In the genomic region with DNA sequence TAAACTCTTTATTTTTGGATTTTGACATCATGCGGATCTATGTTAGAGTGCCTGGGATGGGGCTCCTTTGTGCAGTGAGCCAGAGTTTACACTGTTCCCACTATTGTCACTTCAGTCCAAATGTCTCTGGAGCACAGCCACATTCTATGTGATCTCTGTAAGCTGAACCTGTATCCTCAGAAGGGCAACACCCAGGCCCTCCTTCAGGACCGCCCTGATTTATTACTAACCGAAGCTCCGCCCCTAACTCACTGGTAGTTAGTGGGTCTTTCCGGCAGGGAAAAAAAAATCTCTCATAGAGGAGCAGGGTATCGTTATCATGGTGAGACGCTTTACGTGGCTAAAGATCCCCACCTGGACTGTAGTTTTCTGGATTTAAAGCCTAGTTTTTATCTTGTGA, we compare ENCODE assay signal across 17 mouse cellular contexts.
A peak's percentile ranks its signal among the peaks of the same experiment; 100 is the strongest.
DNase-seq lines count a peak whose midpoint lies in the region; ATAC-seq and TF ChIP-seq lines count a peak whose summit lies in the region.
"Had no signal": no experiment of that assay in that cellular context is flagged by ENCODE, and none has a peak within 500 bp of the region (broad histone marks: within the 10 kb centered on the region; RNA-seq: fewer than 3 reads in every experiment).

No protein-coding gene starts in this region.

- no peak for TF ChIP-seq EP300 in liver, postnatal 0 days (IDR thresholded peaks at IDR 0.05; ENCODE audit: low read depth)

- H3K9me3 ChIP-seq in intestine, embryonic 14.5 days (ENCODE audit: control insufficient read depth, low read length), result no peaks in the 10 kb centered on the region
- no peaks in the 10 kb centered on the region for H3K9me3 ChIP-seq in intestine, postnatal 0 days (ENCODE audit: control insufficient read depth)
- no peaks in the 10 kb centered on the region for H3K9me3 ChIP-seq in neural tube, embryonic 12.5 days
- no peaks in the 10 kb centered on the region for H3K9me3 ChIP-seq in intestine, embryonic 15.5 days
- H3K9me3 ChIP-seq in liver, postnatal 0 days (ENCODE audit: low read length), result no peaks in the 10 kb centered on the region
- H3K9me3 ChIP-seq: embryonic facial prominence, embryonic 15.5 days; forebrain, embryonic 10.5 days; hindbrain, embryonic 15.5 days; limb, embryonic 13.5 days had no signal

- H3K36me3 ChIP-seq in intestine, embryonic 14.5 days (ENCODE audit: control insufficient read depth, insufficient read depth, low read length), result no peaks in the 10 kb centered on the region
- no peaks in the 10 kb centered on the region for H3K36me3 ChIP-seq in intestine, postnatal 0 days (ENCODE audit: control insufficient read depth, insufficient read depth)
- H3K36me3 ChIP-seq in neural tube, embryonic 12.5 days, result no peaks in the 10 kb centered on the region
- no peaks in the 10 kb centered on the region for H3K36me3 ChIP-seq in intestine, embryonic 15.5 days
- no peaks in the 10 kb centered on the region for H3K36me3 ChIP-seq in liver, postnatal 0 days (replicated peaks; ENCODE audit: insufficient read depth, low read length)
- H3K36me3 ChIP-seq: embryonic facial prominence, embryonic 15.5 days; forebrain, embryonic 10.5 days; hindbrain, embryonic 15.5 days; limb, embryonic 13.5 days had no signal

- H3K4me3 ChIP-seq in intestine, embryonic 14.5 days (ENCODE audit: low read depth, low read length), result no peak overlapping the region
- no peak overlapping the region for H3K4me3 ChIP-seq in intestine, postnatal 0 days (ENCODE audit: low read depth, low read length)
- H3K4me3 ChIP-seq in neural tube, embryonic 12.5 days, result no peak overlapping the region
- H3K4me3 ChIP-seq in intestine, embryonic 15.5 days (replicated peaks), result no peak overlapping the region
- H3K4me3 ChIP-seq in liver, postnatal 0 days (ENCODE audit: low read depth, low read length), result peak overlapping the region; percentile 3; the same call in 1 of the 2 replicates
- H3K4me3 ChIP-seq: embryonic facial prominence, embryonic 15.5 days; forebrain, embryonic 10.5 days; hindbrain, embryonic 15.5 days; limb, embryonic 13.5 days had no signal

- no peak for DNase-seq in intestine, embryonic 14.5 days (ENCODE audit: low spot score)
- no peak for DNase-seq in neural tube, embryonic 10.5 days (ENCODE audit: extremely low spot score, low spot score)
- no peak for DNase-seq in liver, postnatal 0 days
- no peak for DNase-seq in cerebellum, postnatal 10 days
- DNase-seq: adrenal gland, adult 2 months; cerebellum, postnatal 14 days; heart, postnatal 14 days; kidney, adult 9 months had no signal

- no peaks in the 10 kb centered on the region for H3K27me3 ChIP-seq in intestine, embryonic 14.5 days (replicated peaks; ENCODE audit: control insufficient read depth, insufficient read depth, low read length)
- H3K27me3 ChIP-seq in intestine, postnatal 0 days (replicated peaks; ENCODE audit: control insufficient read depth, insufficient read depth, low read length), result no peaks in the 10 kb centered on the region
- no peaks in the 10 kb centered on the region for H3K27me3 ChIP-seq in neural tube, embryonic 12.5 days (replicated peaks)
- H3K27me3 ChIP-seq in intestine, embryonic 15.5 days (replicated peaks), result no peaks in the 10 kb centered on the region
- H3K27me3 ChIP-seq in liver, postnatal 0 days (ENCODE audit: insufficient read depth, low read length), result no peaks in the 10 kb centered on the region
- H3K27me3 ChIP-seq: embryonic facial prominence, embryonic 15.5 days; hindbrain, embryonic 15.5 days had no signal

- peak overlapping the region; percentile 18 for H3K4me2 ChIP-seq in intestine, embryonic 14.5 days (ENCODE audit: low read length)
- H3K4me2 ChIP-seq in intestine, postnatal 0 days (replicated peaks; ENCODE audit: low read depth), result no peak overlapping the region; the same call in 1 of the 2 replicates
- peak overlapping the region; percentile 45; the same call in 1 of the 2 replicates for H3K4me2 ChIP-seq in neural tube, embryonic 12.5 days (replicated peaks)
- peak overlapping the region; percentile 5; the same call in 1 of the 2 replicates for H3K4me2 ChIP-seq in intestine, embryonic 15.5 days (replicated peaks)
- H3K4me2 ChIP-seq in liver, postnatal 0 days (ENCODE audit: low read depth, low read length), result peak overlapping the region; percentile 35
- H3K4me2 ChIP-seq: embryonic facial prominence, embryonic 15.5 days; heart, embryonic 11.5 days; hindbrain, embryonic 15.5 days; limb, embryonic 13.5 days had no signal

- no peak for TF ChIP-seq CTCF in intestine, postnatal 0 days (IDR thresholded peaks at IDR 0.05; ENCODE audit: low read depth)
- TF ChIP-seq CTCF in liver, postnatal 0 days (IDR thresholded peaks at IDR 0.05; ENCODE audit: low read depth), result no peak

- no peak overlapping the region for H3K9ac ChIP-seq in intestine, embryonic 14.5 days (ENCODE audit: low read length)
- no peak overlapping the region for H3K9ac ChIP-seq in intestine, postnatal 0 days (ENCODE audit: low read depth, low read length)
- H3K9ac ChIP-seq in neural tube, embryonic 12.5 days, result no peak overlapping the region
- H3K9ac ChIP-seq in intestine, embryonic 15.5 days, result no peak overlapping the region
- H3K9ac ChIP-seq in liver, postnatal 0 days (replicated peaks), result no peak overlapping the region
- H3K9ac ChIP-seq: embryonic facial prominence, embryonic 15.5 days; hindbrain, embryonic 15.5 days; limb, embryonic 13.5 days had no signal

- ATAC-seq in intestine, embryonic 14.5 days (replicated peaks; ENCODE audit: low FRiP score, low TSS enrichment, low read depth), result peak; percentile 64
- ATAC-seq in intestine, postnatal 0 days, result no peak
- ATAC-seq in neural tube, embryonic 12.5 days (ENCODE audit: low FRiP score, low read depth), result peak; percentile 53; the same call in 1 of the 2 replicates
- peak; percentile 56; the same call in 1 of the 2 replicates for ATAC-seq in intestine, embryonic 15.5 days
- ATAC-seq in liver, postnatal 0 days, result peak; percentile 84
- no peak for ATAC-seq in megakaryocyte progenitor cell, adult 5-6 weeks (replicated peaks; ENCODE audit: poor library complexity)

- H3K27ac ChIP-seq in intestine, embryonic 14.5 days (ENCODE audit: low read depth), result no peak overlapping the region
- no peak overlapping the region for H3K27ac ChIP-seq in intestine, postnatal 0 days (ENCODE audit: low read depth, low read length)
- no peak overlapping the region for H3K27ac ChIP-seq in neural tube, embryonic 12.5 days
- no peak overlapping the region for H3K27ac ChIP-seq in intestine, embryonic 15.5 days
- H3K27ac ChIP-seq in liver, postnatal 0 days (ENCODE audit: low read depth), result no peak overlapping the region
- H3K27ac ChIP-seq: embryonic facial prominence, embryonic 15.5 days; forebrain, embryonic 10.5 days; hindbrain, embryonic 15.5 days; limb, embryonic 13.5 days had no signal

- H3K4me1 ChIP-seq in intestine, embryonic 14.5 days (replicated peaks; ENCODE audit: control insufficient read depth, insufficient read depth, low read length), result peaks cover 26% of the 10 kb centered on the region
- no peaks in the 10 kb centered on the region for H3K4me1 ChIP-seq in intestine, postnatal 0 days (replicated peaks; ENCODE audit: control insufficient read depth, insufficient read depth, low read length)
- H3K4me1 ChIP-seq in neural tube, embryonic 12.5 days, result peaks cover 26% of the 10 kb centered on the region
- H3K4me1 ChIP-seq in intestine, embryonic 15.5 days (replicated peaks), result peaks cover 4% of the 10 kb centered on the region; the same call in 1 of the 2 replicates
- H3K4me1 ChIP-seq in liver, postnatal 0 days (ENCODE audit: insufficient read depth), result peaks cover 3% of the 10 kb centered on the region; the same call in 1 of the 2 replicates
- H3K4me1 ChIP-seq: embryonic facial prominence, embryonic 15.5 days had no signal

- WGBS in intestine, embryonic 14.5 days, result 30% methylated on average over 8 of the region's 8 CpGs
- 28% methylated on average over 8 of the region's 8 CpGs for WGBS in intestine, postnatal 0 days
- WGBS in neural tube, embryonic 12.5 days, result 23% methylated on average over 8 of the region's 8 CpGs
- WGBS in intestine, embryonic 15.5 days, result 34% methylated on average over 8 of the region's 8 CpGs
- WGBS in liver, postnatal 0 days (ENCODE audit: insufficient replicate concordance), result 39% methylated on average over 8 of the region's 8 CpGs

Comparison
In these comparisons a context has a peak if more than half of its experiments do, and no peak if none do; other contexts are left out.
1. ATAC-seq: peak in intestine, embryonic 14.5 days (single experiment), neural tube, embryonic 12.5 days (single experiment), intestine, embryonic 15.5 days (single experiment) and liver, postnatal 0 days (single experiment); none in intestine, postnatal 0 days (single experiment) and megakaryocyte progenitor cell, adult 5-6 weeks (single experiment).